Mouse (Mus musculus) lung, postnatal 25 days (tissue): ENCODE measurements around the gene Atr.

Source experiments
- DNase-seq: peaks from one replicate; pipeline ENCODE4 v3.0.0; 2022; ENCODE audit warnings: low spot score

The Atr gene

GRCm38 (mm10) chr9:95857414-95858026 is at the start of gene Atr:
TSS of gene Atr (plus strand) at chr9:95857597.
- DNase-seq, result peak; percentile 95

- no peak for DNase-seq
These were observed 47.8 kb upstream of the Atr start for GRCm38 (mm10) chr9:95809596-95809995.

- DNase-seq, result no peak
These were observed 45.6 kb upstream of the Atr start for GRCm38 (mm10) chr9:95811817-95812216.

DNA sequence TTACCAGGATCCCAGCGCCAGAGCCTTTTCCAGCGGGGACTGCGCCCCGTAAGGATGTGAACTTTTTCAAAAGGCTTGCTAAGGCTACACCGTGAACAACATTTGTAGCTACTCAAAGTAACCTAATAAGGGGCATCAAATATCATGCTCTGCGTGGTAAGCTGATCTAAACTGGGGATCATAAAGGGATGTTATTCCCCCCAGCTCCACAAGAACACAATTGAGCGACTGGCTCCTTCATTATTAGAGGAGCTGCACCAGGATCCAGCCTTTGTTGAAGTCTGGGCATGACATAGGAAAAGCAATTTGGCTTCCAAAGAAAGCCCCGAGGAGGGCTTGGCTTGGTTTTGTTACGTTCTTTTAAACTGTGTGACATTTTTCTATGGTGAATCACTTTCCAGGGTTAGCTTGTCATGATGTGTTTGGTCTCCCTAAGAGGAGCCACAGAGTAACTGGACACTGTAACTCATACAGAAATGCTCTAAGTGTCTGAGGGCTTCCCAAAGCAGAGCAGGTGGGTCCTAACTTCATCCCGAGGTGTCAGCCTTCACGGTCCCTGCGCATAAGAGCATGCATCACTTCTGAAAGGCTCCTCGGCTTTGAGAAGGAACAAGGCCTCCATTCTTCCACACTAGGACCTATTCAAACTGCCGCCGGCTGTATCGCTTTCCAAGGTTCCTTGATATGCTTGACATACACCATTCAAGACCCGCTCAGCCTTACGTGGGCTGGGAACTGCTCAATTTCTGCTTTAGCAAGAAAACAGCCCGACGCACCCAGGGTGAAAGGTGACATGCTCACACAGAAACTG is 43.5 kb upstream of the Atr start:
- no peak for DNase-seq

- peak; percentile 44 for DNase-seq
These were observed 42.3 kb upstream of the Atr start for GRCm38 (mm10) chr9:95815015-95815673.

DNA sequence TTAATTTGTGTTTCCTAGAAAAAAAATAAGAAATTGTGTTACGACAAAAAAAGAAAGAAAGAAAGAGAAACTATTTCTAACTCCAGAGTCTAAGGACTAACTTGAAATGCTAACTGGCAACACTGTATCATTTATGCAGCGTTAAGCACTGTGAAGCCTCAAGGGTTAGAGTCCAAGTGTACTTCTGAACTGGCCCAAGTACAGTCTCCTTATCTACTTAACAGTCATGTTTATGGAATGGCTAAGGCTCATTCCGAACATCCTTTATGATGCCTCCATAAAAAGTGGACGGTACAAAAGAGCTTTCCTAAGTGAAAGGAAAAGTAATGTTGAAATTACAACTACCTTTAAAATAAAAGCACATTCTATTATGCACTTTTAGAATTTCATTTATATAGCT is 41.7 kb upstream of the Atr start:
- DNase-seq, result no peak

DNA sequence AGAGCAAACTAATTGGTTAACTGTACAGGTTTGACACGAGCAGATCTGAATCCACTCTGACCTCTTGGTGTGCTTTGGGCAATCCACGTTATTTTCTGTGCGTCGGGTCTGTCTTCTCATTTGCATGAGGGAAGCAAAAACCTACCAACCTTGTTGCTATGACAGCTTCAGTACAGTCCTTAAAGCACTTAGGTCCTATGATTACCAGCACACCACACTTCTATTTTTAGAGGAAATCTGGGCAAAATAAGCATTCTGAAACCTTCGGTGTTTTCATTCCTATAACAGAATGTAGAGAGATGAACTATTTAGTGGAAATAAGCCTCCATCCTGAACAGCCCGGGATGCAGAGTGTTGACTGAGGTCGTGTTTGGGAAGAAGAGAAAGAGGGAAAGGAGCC is 34.9 kb upstream of the Atr start:
- no peak for DNase-seq

DNA sequence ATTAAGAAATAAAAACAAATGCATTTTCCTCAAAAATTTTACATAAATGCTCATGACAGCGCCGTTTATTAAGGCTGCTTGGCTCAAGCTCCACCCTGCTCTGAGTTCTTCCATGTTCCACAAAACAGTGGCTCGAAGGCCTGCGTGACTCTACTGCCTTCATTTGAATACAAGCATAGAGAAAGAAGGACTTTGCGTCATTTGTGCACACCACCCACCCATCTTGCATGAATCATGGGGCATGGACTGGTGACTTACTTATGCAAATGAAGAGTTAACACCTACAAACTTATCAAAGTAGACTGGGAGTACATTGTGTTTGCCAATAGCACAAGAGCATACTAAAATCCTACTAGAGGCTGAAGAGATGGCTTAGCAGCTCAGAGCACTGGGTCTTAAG is 29.8 kb upstream of the Atr start:
- no peak for DNase-seq

GRCm38 (mm10) chr9:95832758-95833157 is 24.6 kb upstream of the Atr start:
- DNase-seq, result no peak

DNA sequence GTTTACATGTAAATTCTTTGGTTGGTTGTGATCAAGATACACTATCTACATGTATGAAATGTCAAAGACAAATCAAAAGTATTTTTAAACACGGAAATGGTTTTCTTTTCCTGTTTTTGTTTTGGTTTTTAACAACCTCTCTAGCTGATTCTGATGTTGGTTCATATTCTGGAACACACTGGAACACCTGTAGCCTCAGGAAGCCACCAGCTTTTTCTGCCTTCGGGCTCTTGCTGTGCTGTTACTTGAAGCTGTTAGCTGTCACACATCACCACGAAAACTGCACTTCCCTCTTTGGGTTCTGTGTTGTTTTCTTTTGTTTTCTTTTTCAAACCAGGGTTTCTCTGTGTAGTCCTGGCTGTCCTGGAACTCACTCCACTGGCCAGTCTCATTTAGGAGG is 22.6 kb upstream of the Atr start:
- DNase-seq, result no peak

DNA sequence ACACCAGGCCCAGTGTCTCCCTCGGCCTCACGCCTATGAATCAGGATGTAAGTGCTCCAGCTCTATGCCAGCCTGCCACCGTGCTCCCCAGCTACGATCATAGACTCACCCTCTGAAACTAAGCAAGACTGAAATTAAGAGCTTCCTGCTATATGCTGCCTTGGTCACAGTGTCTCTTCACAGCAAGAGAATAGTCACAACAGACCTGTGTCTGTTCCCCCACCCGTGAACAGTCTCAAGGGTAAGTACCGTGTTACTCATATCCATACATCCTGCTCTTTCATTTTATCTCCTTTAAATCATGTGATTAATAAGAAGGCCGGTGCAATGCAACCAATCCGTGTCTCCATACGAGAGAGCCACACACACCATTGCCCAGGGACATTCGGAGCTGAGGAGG is 21.7 kb upstream of the Atr start:
- DNase-seq, result no peak

- no peak for DNase-seq
These were observed 18.0 kb upstream of the Atr start for GRCm38 (mm10) chr9:95839424-95839823.

- peak; percentile 84 for DNase-seq
These were observed 12.5 kb upstream of the Atr start, which contains the start of gene Pls1 for GRCm38 (mm10) chr9:95844825-95845460. TSS of gene Pls1 (minus strand) at chr9:95845311.

DNA sequence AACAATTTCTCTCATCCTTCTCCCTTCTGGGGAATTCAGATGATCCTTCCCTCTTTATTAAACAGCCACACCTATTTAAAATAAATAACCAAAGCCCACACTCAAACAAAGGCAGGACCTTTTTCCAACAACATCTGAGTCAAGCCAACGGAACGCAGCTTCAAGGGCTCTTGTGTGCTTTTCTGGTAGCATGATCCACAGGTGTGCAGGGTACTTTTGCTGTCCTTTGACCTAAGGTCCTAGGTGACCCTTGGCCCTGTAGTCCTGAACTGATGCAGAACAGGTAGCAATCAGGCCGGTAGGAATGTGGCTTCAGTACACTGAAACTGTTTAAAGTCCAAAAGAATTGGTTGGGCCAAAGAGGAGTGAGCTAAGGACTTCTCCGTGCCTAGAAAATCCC is 11.7 kb upstream of the Atr start:
- DNase-seq, result peak; percentile 46

DNA sequence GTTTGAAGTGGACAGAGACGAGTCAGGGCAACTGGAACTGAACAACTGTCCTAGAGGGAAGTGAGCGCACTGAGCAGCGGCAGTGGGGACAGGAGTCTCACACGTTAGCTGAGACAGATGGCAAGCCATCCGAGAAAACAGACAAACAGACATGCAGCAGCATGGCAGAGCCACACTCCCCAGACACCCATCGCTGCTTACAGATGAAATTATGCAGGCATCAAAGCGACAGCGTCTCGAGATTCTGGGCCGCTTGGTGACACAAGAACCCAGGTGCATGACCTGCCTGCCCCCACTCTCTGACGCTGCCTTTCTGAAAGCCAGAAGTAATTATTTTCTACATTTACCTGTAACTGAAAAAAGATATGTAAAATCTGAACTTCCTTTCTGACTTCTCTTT is 5.7 kb upstream of the Atr start:
- DNase-seq, result no peak

- DNase-seq, result peak; percentile 63
These were observed 4.5 kb upstream of the Atr start for GRCm38 (mm10) chr9:95852896-95853295.

GRCm38 (mm10) chr9:95854891-95855290 is 2.5 kb upstream of the Atr start:
- DNase-seq, result no peak

DNA sequence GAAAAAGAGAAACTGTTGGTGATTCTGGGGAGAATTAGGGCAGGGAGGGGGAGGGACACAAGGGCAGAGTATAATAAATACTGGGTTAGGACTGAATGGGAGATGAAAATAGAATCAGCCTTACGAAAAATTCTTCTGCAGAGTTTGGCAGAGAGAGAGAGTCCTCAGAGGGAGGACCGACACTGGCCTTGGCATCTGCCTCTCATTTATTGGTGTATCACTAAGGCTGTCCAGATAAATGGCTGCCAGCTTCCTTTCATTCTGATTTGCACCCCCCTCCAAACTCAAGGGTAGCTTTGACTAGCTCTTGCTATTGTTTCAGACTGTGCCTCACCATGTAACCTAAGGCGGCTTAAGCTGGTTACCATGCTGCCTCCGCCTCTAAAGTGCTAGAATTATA is 1.4 kb upstream of the Atr start:
- no peak for DNase-seq

DNA sequence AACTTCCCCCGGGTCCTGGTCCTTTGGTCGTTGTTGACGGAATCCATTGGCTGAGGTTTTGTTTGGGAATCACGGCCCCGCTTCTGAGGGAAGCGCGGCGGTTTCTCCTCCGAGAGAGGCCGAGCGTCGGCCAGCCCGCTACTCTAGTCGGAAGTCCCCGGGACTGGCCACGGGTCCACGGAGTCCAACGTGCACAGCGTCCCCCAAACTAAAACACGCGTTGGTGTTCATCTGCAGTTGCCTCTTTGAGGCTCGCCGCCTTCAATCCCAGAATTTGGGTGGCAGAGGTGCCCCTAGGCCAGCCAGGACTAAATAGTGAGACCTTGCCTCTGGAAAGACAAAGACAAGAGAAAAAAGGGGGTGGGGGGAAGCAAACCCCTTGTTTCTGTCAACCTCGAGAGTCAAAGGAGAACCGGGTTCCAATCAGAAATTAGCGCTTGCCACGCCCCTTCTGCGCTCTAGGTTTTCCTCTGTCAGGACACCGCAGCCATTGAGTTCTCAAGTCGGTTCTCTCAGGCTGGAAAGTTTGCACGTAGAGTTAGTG is 702 bp downstream of the Atr start:
- DNase-seq, result no peak

- no peak for DNase-seq
These were observed 20.8 kb downstream of the Atr start for GRCm38 (mm10) chr9:95878246-95878645.

- DNase-seq, result no peak
These were observed 25.4 kb downstream of the Atr start for GRCm38 (mm10) chr9:95882751-95883150.

GRCm38 (mm10) chr9:95897392-95897791 is 40.0 kb downstream of the Atr start:
- no peak for DNase-seq
